Mouse (Mus musculus): ENCODE measurements around the gene Tmc5.
A peak's percentile ranks its signal among the peaks of the same experiment; 100 is the strongest.

Gene Tmc5

GRCm38 (mm10) chr7:118597201-118597600 is at the start of gene Tmc5:
Gene Tmc5 (plus strand): TSS chr7:118597297.
- no peak for DNase-seq (ENCODE audit: low spot score)

GRCm38 (mm10) chr7:118547451-118547850 is 49.6 kb upstream of the Tmc5 start:
- no peak for DNase-seq (ENCODE audit: low spot score)

- no peak for DNase-seq (ENCODE audit: low spot score)
These were observed 43.2 kb upstream of the Tmc5 start for GRCm38 (mm10) chr7:118553881-118554280.

GRCm38 (mm10) chr7:118554290-118554689 is 42.8 kb upstream of the Tmc5 start:
- DNase-seq (ENCODE audit: low spot score) = no peak

GRCm38 (mm10) chr7:118569121-118569543 is 28.0 kb upstream of the Tmc5 start:
- no peak for DNase-seq (ENCODE audit: low spot score)

- DNase-seq (ENCODE audit: low spot score) = no peak
These were observed 25.7 kb upstream of the Tmc5 start for GRCm38 (mm10) chr7:118571350-118571749.

- no peak for DNase-seq (ENCODE audit: low spot score)
These were observed 25.1 kb upstream of the Tmc5 start for GRCm38 (mm10) chr7:118572039-118572438.

GRCm38 (mm10) chr7:118578269-118578668 is 18.8 kb upstream of the Tmc5 start:
- DNase-seq (ENCODE audit: low spot score) = no peak

- DNase-seq (ENCODE audit: low spot score) = no peak
These were observed 17.2 kb upstream of the Tmc5 start for GRCm38 (mm10) chr7:118579938-118580337.

GRCm38 (mm10) chr7:118583821-118584220 is 13.3 kb upstream of the Tmc5 start:
- DNase-seq (ENCODE audit: low spot score) = no peak

GRCm38 (mm10) chr7:118584257-118584907 is 12.7 kb upstream of the Tmc5 start, which contains the start of gene Tmc7:
Gene Tmc7 (minus strand): TSS chr7:118584736.
- DNase-seq (ENCODE audit: low spot score) = peak; percentile 23

GRCm38 (mm10) chr7:118584926-118585325 is 12.2 kb upstream of the Tmc5 start:
- no peak for DNase-seq (ENCODE audit: low spot score)

- no peak for DNase-seq (ENCODE audit: low spot score)
These were observed 11.2 kb upstream of the Tmc5 start for GRCm38 (mm10) chr7:118585856-118586255.

- no peak for DNase-seq (ENCODE audit: low spot score)
These were observed 6.3 kb upstream of the Tmc5 start for GRCm38 (mm10) chr7:118590726-118591305.

- DNase-seq (ENCODE audit: low spot score) = no peak
These were observed 5.0 kb upstream of the Tmc5 start for GRCm38 (mm10) chr7:118592146-118592545.

- no peak for DNase-seq (ENCODE audit: low spot score)
These were observed 3.3 kb upstream of the Tmc5 start for GRCm38 (mm10) chr7:118593567-118594407.

- DNase-seq (ENCODE audit: low spot score) = no peak
These were observed 2.5 kb upstream of the Tmc5 start for GRCm38 (mm10) chr7:118594611-118595010.

- peak; percentile 73 for DNase-seq (ENCODE audit: low spot score)
These were observed 1.9 kb upstream of the Tmc5 start for GRCm38 (mm10) chr7:118595228-118595627.

- DNase-seq (ENCODE audit: low spot score) = no peak
These were observed 826 bp upstream of the Tmc5 start for GRCm38 (mm10) chr7:118596271-118596670.

GRCm38 (mm10) chr7:118599954-118600631 is 3.0 kb downstream of the Tmc5 start:
- no peak for DNase-seq (ENCODE audit: low spot score)

GRCm38 (mm10) chr7:118604842-118605241 is 7.7 kb downstream of the Tmc5 start:
- no peak for DNase-seq (ENCODE audit: low spot score)

- no peak for DNase-seq (ENCODE audit: low spot score)
These were observed 12.7 kb downstream of the Tmc5 start for GRCm38 (mm10) chr7:118609815-118610214.

Measured in ovary, adult 18-20 months (tissue).